Mouse (Mus musculus) heart, adult 2 months (tissue): Measurements from ENCODE around the gene Vps37b.

Source experiments
- CTCF ChIP-seq: fragments of 200-600 bp; IDR thresholded peaks from 2 replicates; pipeline ENCODE4 v1.8.1; 2022; ENCODE audit warnings: antibody characterized with exemption, mild to moderate bottlenecking, moderate library complexity
- POLR2A ChIP-seq: fragments of 200-500 bp; IDR thresholded peaks from 2 replicates; pipeline ENCODE4 v1.6.1; 2011; ENCODE audit warnings: mild to moderate bottlenecking, low read depth, low read length, control low read depth; ENCODE audit not compliant: insufficient read depth

DNA sequence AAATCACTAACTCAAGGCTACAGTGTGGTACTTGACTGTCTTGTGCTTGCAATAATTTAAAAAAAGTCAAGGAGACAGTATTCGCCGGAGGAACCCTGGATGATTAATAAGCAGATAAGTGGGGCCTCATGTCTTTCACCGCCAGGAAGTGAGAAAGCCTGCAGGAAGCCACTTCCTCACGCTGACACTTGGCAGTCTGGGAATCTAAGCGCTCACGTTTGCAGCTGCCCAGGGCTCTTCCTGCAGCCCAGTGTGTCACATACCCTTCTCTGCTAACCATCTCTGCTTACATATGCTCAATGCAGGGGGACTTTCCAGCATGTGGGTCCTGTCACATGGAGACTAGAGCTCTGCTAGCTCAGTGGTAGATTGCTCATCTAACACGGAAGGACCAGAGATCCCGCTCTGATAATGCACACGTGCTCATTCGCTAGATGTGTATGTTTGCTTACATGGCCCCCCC lies 42.8 kb upstream of the Vps37b start:
- TF ChIP-seq CTCF (no peak), POLR2A (no peak)
